Mouse (Mus musculus): ENCODE measurements at regions not wholly inside any gene's neighbourhood (a gene's known extent, or its start where the extent isn't known, plus 50 kb on each side); places are given as distances from the start of the nearest gene placed in this dataset.
"Not testable (repeated sequence)": the region's sequence is repeated elsewhere in the genome, so short reads cannot be mapped to it uniquely, and the experiment has no call there.

GRCm38 (mm10) chr1:154010681-154011080 is 110.7 kb upstream of the Teddm2 start:
- no peak for ATAC-seq (ENCODE audit: insufficient number of reproducible peaks, low FRiP score, low TSS enrichment)

- no peak for ATAC-seq (ENCODE audit: insufficient number of reproducible peaks, low FRiP score, low TSS enrichment)
Measured at GRCm38 (mm10) chr1:154016516-154016915, 116.5 kb upstream of the Teddm2 start.

GRCm38 (mm10) chr1:154018241-154018640 is 118.2 kb upstream of the Teddm2 start:
- no peak for ATAC-seq (ENCODE audit: insufficient number of reproducible peaks, low FRiP score, low TSS enrichment)

GRCm38 (mm10) chr1:154024301-154024700 is 124.3 kb upstream of the Teddm2 start:
- ATAC-seq (ENCODE audit: insufficient number of reproducible peaks, low FRiP score, low TSS enrichment): no peak

GRCm38 (mm10) chr1:154027303-154027702 is 127.3 kb upstream of the Teddm2 start:
- ATAC-seq (ENCODE audit: insufficient number of reproducible peaks, low FRiP score, low TSS enrichment): no peak

GRCm38 (mm10) chr1:154029826-154030225 is 129.8 kb upstream of the Teddm2 start:
- no peak for ATAC-seq (ENCODE audit: insufficient number of reproducible peaks, low FRiP score, low TSS enrichment)

GRCm38 (mm10) chr1:154032669-154033099 is 132.7 kb upstream of the Teddm2 start:
- no peak for ATAC-seq (ENCODE audit: insufficient number of reproducible peaks, low FRiP score, low TSS enrichment)

GRCm38 (mm10) chr1:154033958-154034606 is 134.1 kb upstream of the Teddm2 start:
- ATAC-seq (ENCODE audit: insufficient number of reproducible peaks, low FRiP score, low TSS enrichment): no peak

- no peak for ATAC-seq (ENCODE audit: insufficient number of reproducible peaks, low FRiP score, low TSS enrichment)
Measured at GRCm38 (mm10) chr1:154036729-154037270, 136.8 kb upstream of the Teddm2 start.

- no peak for ATAC-seq (ENCODE audit: insufficient number of reproducible peaks, low FRiP score, low TSS enrichment)
Measured at GRCm38 (mm10) chr1:154038241-154038640, 138.2 kb upstream of the Teddm2 start.

- no peak for ATAC-seq (ENCODE audit: insufficient number of reproducible peaks, low FRiP score, low TSS enrichment)
Measured at GRCm38 (mm10) chr1:154040907-154041306, 140.9 kb upstream of the Teddm2 start.

GRCm38 (mm10) chr1:154042956-154043355 is 142.9 kb upstream of the Teddm2 start:
- ATAC-seq (ENCODE audit: insufficient number of reproducible peaks, low FRiP score, low TSS enrichment): no peak

GRCm38 (mm10) chr1:154044712-154045111 is 144.7 kb upstream of the Teddm2 start:
- no peak for ATAC-seq (ENCODE audit: insufficient number of reproducible peaks, low FRiP score, low TSS enrichment)

GRCm38 (mm10) chr1:154045951-154046350 is 145.9 kb upstream of the Teddm2 start:
- no peak for ATAC-seq (ENCODE audit: insufficient number of reproducible peaks, low FRiP score, low TSS enrichment)

GRCm38 (mm10) chr1:154053641-154054040 is 147.3 kb upstream of the Zfp648 start:
- no peak for ATAC-seq (ENCODE audit: insufficient number of reproducible peaks, low FRiP score, low TSS enrichment)

GRCm38 (mm10) chr1:154054874-154055273 is 146.1 kb upstream of the Zfp648 start:
- no peak for ATAC-seq (ENCODE audit: insufficient number of reproducible peaks, low FRiP score, low TSS enrichment)

- ATAC-seq (ENCODE audit: insufficient number of reproducible peaks, low FRiP score, low TSS enrichment): not testable (repeated sequence)
Measured at GRCm38 (mm10) chr1:154061397-154061796, 139.6 kb upstream of the Zfp648 start.

GRCm38 (mm10) chr1:154061851-154062250 is 139.1 kb upstream of the Zfp648 start:
- ATAC-seq (ENCODE audit: insufficient number of reproducible peaks, low FRiP score, low TSS enrichment): no peak

- no peak for ATAC-seq (ENCODE audit: insufficient number of reproducible peaks, low FRiP score, low TSS enrichment)
Measured at GRCm38 (mm10) chr1:154062666-154063065, 138.3 kb upstream of the Zfp648 start.

- ATAC-seq (ENCODE audit: insufficient number of reproducible peaks, low FRiP score, low TSS enrichment): no peak
Measured at GRCm38 (mm10) chr1:154064633-154065032, 136.4 kb upstream of the Zfp648 start.

GRCm38 (mm10) chr1:154065336-154066329 is 135.4 kb upstream of the Zfp648 start:
- ATAC-seq (ENCODE audit: insufficient number of reproducible peaks, low FRiP score, low TSS enrichment): no peak
